Mouse (Mus musculus): Measurements from ENCODE around the gene Zfp341.

The Zfp341 gene

DNA sequence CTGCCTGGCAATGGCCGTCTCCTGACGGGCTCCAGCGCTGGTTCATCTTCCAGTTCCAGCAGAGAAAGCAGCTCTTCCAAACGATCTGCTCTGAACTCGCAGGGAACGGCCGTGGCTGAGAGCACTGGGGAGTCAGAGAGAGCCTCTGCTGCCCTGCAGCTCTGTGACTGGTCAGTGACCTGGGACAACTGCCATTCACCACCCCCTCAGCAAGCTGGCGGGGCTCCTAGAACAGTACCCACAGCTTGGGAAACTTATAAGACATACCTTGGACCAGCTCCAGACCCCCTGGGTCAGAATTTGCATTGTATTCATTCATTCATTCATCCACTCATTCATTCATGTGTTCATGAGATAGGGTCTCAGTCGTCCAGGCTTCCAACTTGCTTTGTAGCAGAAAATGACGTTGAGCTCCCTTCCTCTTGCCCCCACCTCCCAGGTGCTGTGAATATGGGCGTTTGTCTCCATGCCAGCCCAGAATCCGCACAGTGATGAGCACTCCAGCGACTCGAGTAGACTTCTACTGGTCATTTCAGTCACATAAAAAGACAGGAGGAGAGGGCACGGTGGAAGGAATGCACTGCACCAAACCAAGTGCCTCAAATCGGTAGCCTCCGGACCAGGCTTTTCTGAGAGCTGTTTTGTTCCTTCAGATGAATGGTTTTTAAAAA is 28.0 kb upstream of the Zfp341 start:
- no peak for DNase-seq (ENCODE audit: extremely low read depth, low read depth, low spot score)

DNA sequence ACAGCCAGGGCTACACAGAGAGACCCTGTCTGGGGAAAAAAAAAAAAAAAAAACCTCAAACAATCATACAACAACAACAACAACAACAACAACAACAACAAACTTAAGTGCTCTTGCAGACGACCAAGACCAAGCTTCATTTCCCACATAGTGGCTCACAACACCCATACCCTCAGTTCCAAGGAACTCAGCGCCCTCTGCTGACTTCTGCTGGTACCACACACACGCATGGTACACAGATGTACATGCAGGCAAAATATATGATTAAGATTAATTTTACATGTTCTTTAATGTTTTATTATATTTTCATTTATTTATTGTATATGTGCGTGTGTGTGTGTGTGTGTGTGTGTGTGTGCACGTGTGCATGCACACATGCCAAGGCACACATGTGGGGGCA is 26.7 kb upstream of the Zfp341 start:
- DNase-seq (ENCODE audit: extremely low read depth, low read depth, low spot score) = no peak

DNA sequence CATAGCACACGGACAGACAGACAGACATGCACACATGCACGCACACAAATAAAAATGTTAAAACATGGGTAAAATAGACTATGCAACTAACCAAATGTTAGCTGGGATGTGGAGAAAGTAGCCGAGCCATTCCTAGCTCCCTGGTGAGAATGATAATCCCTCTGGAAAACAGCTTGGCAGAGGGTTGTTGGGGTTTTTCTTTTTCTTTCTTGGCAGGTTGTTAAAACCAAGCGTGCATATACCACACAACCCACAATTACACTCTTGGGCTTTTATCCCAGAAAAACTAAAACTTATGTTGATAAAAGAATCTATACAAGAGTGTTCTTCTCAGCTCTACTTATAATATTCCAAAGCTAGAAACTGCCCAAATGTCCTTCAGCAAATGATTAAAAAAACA is 24.0 kb upstream of the Zfp341 start:
- no peak for DNase-seq (ENCODE audit: extremely low read depth, low read depth, low spot score)

DNA sequence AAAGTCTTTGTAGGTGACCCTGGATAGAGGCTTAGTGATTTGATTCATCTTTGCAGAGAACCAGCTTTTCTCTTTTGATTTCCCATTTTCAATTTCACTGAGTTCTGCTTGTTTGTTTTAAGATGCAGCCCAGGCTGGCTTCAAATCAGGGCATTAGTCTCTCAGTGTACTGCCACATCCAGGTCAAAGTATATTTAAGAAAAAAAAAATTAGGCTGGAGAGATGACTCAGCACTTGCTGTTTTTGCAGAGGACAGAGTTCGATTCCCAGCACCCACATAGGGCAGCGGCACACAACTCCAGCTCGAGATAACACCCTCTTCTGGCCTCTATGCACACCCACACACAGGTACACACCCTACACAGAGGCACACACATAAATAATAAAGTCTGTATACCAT is 21.9 kb upstream of the Zfp341 start:
- no peak for DNase-seq (ENCODE audit: extremely low read depth, low read depth, low spot score)

DNA sequence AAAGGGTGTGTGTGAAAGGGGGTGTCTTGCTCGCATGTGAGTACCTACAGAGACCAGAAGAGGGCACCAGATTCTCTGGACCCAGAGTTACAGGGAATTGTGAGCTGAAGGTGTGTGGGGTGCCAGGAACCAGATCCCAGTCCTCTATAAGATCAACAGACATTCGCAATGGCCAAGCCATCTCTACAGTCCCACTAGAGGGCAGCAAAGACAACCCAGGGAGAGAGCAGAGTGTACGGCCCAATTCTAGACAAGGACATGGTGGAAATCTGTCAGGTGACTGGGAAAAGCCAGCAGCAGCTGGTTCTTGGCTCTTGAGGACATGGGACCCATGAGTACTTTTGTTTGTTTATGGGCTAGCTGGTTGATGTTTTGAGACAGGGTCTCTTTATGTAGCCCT is 20.1 kb upstream of the Zfp341 start:
- no peak for DNase-seq (ENCODE audit: extremely low read depth, low read depth, low spot score)

DNA sequence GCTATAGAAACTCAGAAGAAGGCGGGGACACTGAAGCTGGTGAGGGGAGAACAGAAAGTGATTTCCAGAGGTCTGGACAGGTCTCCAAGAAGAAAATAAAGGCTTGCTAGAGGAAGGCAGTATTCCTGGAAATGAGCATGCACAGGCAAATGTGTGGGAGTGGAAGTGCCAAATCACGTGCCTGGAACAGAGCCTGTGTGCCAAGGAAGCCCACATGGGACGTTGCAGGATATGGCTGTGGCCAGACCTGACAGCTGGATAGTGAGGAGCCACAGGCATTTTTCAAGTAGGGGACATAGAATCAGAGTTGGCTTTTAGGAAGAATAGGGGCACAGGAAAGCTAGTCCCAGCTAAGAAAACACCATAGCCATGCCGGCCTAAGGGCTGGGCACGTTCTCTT is 17.3 kb upstream of the Zfp341 start:
- no peak for DNase-seq (ENCODE audit: extremely low read depth, low read depth, low spot score)

DNA sequence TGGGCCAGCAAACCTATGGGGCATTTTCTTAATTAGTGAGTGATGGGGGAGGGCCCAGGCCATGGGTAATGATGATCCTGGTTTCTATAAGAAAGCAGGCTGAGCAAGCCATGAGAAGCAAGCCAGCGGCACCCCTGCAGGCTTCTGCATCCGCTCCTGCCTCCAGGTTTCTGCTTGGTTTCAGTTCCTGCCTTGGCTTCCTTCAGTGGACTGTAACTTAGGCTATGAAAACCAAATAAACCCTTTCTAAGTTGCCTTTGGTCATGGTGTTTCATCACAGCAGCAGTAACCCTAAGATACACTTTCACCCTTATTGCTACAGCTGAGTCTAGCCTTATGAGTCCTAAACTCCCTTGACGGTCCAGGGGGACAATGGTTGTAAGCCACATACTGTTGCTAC is 15.7 kb upstream of the Zfp341 start:
- no peak for DNase-seq (ENCODE audit: extremely low read depth, low read depth, low spot score)

DNA sequence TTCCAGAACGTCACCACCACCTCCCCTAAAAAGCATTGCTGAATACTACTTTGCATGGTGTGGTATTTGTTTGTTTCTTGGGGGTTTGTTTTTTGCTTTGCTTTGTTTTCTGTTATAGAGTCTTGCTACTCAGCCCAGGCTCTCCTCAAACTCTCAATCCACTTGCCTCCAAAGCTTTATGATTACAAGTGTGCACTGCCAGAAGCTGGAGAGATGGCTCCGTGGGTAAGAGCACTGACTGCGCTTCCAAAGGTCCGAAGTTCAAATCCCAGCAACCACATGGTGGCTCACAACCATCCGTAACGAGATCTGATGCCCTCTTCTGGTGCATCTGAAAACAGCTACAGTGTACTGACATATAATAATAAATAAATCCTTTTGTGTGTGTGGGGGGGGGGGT is 12.5 kb upstream of the Zfp341 start:
- no peak for DNase-seq (ENCODE audit: extremely low read depth, low read depth, low spot score)

DNA sequence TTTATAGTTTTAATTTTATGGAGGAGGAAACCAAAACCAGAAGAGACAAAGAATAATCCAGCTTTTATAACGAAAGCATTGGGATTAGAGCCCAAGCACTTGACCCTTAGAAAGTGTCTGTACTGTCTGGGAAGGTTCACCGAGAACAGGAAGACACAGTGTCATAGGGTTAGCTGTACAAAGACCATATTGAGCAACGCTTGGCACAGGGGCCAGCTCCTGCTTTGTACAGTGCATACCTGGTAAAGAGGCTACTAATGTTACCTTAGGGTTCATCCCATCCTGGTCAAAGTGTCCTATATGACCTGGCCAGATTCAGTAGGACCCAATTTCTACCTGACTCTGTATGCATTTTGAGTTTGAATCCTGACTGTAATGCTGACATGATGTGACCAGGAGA is 11.8 kb upstream of the Zfp341 start:
- DNase-seq (ENCODE audit: extremely low read depth, low read depth, low spot score) = peak; percentile 76

DNA sequence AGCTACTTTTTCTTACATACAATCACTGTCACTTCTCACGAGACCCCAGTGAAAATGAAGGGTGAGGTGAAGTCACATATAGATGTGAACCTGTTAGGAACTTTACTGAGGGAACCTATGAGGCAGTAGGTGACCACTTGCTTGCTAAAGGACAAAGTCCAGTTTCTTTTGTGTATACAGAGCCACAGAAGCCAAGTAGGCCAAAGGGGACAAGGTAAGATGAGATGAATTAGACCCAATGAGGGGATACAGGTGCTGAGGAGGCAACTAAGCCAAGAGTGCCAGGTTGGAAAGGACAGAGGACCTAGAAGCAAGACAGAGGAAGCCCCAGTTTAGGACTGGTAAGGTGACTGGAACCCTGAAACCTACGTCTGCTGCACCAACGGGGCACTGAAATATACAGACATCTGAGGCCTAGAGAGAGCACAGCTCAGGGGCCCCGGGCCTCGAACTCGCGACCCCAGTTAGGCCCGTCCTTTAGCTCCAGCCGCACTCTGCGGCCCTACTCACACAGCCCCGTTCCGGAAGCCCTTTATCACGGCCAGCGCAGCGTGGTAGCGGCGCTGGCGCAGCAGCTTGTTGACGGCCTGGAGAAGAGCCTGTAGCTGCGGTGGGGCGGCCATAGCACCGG is 10.0 kb upstream of the Zfp341 start:
- DNase-seq (ENCODE audit: extremely low read depth, low read depth, low spot score) = no peak

DNA sequence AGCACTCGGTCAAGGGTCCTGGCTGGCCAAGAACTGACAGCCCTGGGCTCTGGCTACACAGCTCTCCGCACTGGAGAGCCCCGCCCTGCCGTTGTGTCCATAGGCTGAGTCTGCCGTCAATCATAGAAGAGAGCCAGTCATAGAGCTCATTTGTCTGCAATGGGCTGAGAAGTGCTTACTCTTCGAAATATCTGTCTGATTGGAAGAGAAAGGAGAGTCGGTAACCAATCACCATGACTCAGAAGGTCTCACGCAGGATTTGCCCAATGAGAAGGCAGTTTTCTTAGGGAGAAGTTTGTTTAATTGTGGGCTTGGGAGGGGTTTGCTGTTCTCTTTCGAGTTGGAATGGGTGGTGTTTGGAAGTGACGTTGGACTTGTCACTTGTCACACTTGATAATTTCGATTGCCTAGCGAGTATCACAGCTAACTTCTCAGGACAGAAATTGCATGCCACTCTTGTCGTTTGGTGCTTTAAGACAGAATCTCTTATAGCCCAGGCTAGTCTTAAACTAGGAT is 9.4 kb upstream of the Zfp341 start, which contains the start of gene Pxmp4:
Gene Pxmp4 (minus strand): TSS at position 71 of the 516 bp plus-strand sequence.
- DNase-seq (ENCODE audit: extremely low read depth, low read depth, low spot score) = peak; percentile 97

DNA sequence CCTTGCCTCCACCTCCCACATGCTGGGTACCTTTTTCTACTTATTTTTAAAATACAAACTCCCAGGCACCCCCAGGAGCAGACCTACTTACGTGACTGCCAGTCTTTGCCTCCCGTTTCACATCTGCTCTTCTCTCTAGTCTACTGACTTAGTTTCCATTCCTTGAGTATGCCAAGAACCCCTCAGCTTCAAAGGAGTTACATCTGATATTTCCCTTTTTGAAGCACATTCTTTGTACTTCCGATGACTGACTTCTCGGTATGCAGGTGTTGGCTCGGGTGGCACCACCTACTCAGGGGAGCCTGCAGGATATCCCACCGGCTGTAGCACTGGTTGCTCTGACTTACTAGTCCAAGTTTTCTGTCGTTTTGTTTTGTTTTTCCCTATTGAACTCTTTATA is 8.9 kb upstream of the Zfp341 start:
- no peak for DNase-seq (ENCODE audit: extremely low read depth, low read depth, low spot score)

DNA sequence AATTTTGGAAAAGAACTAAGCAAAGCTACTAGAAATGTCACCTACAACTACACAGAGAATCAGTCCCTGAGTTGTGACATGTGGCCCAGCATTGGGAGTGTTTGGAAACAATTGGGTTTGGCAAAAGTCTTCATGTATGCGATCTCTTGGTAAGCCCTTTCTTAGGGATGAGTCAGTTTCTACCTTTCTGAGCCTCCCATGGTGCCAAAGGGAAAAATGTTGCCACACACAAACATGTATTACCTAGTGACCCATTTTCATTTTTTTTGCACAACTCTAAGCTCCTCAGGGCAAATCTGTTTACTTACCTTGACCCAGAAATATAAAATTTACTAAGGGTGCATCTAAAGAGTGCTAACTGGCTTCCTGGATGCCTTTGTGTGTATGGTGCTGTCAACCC is 6.1 kb upstream of the Zfp341 start:
- DNase-seq (ENCODE audit: extremely low read depth, low read depth, low spot score) = peak; percentile 95

DNA sequence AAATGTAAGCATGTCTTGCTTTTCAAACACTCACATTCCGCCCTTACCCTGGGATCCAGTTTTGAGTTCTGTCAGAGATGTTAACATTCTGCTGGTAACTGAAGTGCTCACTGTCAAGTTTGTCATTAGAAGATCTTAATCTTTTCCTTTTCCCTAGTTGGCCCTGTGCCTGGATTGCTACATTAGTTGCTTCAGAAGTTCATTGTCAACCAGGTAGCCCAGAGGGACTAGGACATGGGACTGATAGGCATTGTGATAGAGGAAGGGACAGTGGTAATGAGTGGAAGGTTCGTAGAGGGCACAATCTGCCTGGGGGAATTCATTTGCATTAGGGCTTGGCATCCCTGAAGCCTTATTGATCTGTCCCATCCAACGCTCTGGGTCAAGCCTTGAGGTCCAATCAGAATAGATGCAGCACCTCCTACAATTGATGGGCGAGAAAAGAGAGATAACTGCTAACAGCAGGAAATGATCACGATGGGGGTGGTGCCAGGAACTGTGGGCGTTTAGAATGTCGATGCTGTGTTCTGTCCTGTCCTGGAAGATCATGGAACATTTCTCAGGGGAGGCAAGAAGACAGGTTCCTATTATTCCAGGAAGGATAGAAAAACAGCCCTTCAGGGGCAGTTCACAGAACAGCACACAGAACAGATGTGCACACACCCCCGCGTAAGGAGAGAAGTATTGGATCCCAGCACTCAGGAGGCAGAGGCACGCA is 3.9 kb upstream of the Zfp341 start:
- peak; percentile 98 for DNase-seq (ENCODE audit: extremely low read depth, low read depth, low spot score)

DNA sequence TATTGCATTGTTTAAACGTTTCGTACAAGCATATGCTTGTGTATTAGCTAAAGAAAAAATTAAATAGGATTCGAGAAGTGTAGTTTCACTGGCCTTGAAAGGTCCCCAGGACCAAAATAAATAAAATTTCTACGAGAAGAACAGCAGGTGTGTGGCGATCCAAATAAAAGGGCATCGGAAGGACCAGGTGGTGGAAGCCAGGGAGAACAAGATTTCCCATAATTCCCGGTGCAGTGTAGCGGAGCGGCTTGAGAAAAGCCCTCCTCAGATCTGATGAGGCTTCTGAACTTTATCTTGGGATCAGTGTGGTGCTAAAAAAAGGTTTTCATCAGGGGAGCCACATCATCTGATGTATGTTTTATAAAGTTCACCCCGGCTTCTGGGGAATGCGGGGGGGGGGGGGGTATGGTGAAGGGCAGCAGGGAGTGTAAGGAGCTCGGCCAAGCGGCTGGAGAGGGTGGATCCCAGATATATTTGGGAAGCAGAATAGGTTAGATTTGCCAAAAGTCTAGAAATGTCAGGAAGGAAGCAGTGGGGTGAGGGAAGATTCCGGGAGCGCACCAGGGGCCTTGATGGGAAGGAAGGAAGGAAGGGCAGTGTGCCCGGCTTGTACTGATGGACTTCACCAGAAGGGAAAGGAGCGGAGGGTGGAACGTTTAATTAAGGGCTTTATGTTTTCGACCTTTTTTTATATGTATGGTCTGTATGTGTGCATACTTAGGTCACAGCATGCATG is 1.9 kb downstream of the Zfp341 start:
- DNase-seq (ENCODE audit: extremely low read depth, low read depth, low spot score) = no peak

DNA sequence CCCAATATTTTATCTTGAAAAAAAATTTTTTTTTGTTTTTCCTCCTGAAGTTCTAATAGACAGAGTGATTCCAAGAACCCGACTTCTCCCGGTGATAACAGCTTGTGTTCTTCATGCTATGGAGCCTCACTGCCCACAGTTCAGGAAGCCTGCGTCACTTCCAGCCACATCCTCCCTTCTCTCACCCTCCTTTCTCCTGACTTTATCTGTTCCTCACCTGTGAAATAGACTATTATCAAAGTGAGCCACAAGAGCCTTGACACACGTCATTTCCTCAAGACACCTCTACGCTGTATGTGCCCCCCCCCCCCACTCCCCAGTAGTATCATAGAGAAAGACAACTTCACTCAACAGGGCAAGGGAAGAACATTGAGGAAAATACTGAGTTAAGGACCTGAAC is 2.6 kb downstream of the Zfp341 start:
- no peak for DNase-seq (ENCODE audit: extremely low read depth, low read depth, low spot score)

DNA sequence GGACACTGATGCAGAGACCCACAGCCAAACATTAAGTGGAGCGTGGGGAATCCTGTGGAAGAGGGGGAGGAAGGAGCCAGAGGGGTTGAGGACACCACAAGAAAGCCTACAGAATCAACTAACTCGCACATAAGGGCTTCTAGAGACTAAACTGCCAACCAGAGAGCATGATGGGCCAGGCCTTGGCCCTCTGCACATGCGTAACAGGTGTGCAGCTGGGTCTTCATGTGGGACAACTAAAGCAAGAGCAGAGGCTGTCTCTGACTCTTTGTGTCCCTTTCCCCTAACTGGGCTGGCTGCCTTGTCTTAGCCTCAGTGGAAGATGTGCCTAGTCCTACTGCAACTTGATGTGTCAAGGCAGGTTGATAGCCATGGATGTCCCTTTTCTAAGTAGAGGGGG is 4.0 kb downstream of the Zfp341 start:
- no peak for DNase-seq (ENCODE audit: extremely low read depth, low read depth, low spot score)

DNA sequence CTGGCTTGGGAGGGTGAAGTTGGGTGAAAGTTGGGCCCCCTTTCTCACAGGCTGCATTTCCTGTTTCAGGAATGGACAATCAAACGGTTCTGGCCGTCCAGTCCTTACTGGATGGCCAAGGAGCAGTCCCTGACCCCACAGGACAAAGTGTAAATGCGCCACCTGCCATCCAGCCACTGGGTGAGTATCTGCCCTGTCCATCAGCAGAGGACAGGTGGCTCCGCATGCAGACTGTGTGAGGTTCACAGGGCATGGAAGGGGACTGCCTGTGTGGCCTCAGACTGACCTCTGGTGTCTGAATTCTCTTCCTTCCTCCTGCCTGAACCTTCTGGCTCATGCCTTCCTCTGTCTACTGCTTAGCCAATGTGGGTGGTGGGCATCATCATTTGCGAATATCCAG is 8.6 kb downstream of the Zfp341 start:
- DNase-seq (ENCODE audit: extremely low read depth, low read depth, low spot score) = no peak

DNA sequence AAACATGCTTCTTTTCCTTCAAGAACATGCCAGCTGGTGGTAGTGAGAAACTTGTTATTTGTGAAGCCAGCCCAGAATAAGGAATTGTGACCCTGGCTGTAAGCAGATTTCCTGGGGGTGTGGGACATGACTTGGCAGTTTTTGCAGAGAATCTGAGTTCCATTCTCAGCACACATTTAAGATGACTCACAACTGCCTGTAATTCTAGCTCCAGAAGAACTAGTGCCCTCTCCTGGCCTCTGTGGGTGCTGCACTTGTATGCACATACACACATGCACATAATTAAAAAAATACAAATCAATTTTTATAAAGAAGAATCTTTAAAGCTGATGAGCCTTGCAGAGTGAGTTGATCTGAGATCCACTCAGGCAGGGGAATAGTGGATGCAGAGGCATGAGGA is 11.0 kb downstream of the Zfp341 start:
- DNase-seq (ENCODE audit: extremely low read depth, low read depth, low spot score) = no peak

DNA sequence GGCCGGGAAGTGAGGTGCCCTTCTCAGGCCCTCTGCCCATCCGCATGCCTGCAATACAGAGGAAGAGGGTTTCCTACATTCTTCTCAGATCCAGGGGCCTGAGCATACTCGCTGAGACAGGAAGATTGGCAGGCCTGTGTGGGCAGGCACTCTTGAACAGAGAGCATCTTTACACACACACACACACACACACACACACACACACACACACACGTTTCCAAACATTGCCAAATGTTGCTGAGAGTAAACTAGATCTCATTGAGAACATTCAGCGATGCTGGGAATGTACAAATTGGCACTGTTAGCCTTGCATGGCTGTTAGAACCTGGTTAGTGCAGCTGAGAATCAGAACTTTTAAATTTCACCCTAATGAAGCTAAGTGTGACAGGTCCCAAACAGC is 17.4 kb downstream of the Zfp341 start:
- DNase-seq (ENCODE audit: extremely low read depth, low read depth, low spot score) = no peak

DNA sequence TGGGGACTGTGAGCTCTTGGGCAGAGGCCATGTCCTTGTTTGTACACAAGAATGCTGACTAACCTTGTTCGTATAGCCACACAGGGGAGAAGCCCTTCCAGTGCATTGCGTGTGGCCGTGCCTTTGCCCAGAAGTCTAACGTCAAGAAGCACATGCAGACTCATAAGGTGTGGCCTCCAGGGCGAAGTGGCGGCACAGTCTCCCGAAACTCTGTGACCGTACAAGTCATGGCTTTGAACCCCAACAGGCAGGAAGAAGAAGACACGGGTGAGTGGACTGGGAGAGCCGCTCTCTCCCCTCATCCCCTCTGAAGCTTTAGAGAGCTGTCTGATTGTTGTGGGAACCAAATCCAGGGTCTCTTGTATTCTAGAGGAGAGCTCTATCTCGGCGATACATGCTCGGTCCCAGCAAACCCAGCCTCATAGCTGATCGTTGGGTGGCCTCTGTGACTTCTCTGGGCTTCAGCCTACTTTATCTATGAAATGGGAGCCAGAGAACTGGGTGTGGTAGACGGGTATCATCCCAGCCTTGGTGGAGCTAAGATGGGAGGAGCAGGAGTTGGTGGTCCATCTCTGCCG is 19.2 kb downstream of the Zfp341 start:
- no peak for DNase-seq (ENCODE audit: extremely low read depth, low read depth, low spot score)

Measured in fat pad, adult 2 months (tissue).